Mouse (Mus musculus) ES-E14 (cell line): ENCODE results near the gene Fnip1. TPM values are rescaled to one million over a fixed set of nuclear protein-coding genes. Genes with fewer than 3 reads are reported as not detected.
A peak's percentile ranks its signal among the peaks of the same experiment; 100 is the strongest.

Source experiments
- DNase-seq: peaks from one replicate; pipeline ENCODE4 v3.0.0-alpha.2; 2013; ENCODE audit warnings: low read depth, low spot score
- H3K27ac ChIP-seq: 2 replicates; pipeline ENCODE4 v1.5.1; 2012; ENCODE audit warnings: low read depth, mild to moderate bottlenecking, low read length, moderate library complexity, mixed read lengths; ENCODE audit not compliant: poor library complexity, insufficient read depth, severe bottlenecking
- H3K36me3 ChIP-seq: 2 replicates; pipeline ENCODE4 v1.6.1; 2012; ENCODE audit warnings: mild to moderate bottlenecking, low read length, moderate library complexity, mixed read lengths; ENCODE audit not compliant: control insufficient read depth, poor library complexity, insufficient read depth, severe bottlenecking
- H3K4me1 ChIP-seq, 2 experiments: fragments of 150-350 bp in 1 of 2; sonication (generic) in 1 of 2; 2 replicates each; pipeline ENCODE4 v1.6.1; 2012; ENCODE audit warnings: low read length in 2 of 2, mild to moderate bottlenecking in 1 of 2, mixed read lengths in 1 of 2; ENCODE audit not compliant: control insufficient read depth in 2 of 2, insufficient read depth in 2 of 2, poor library complexity in 1 of 2
- H3K4me3 ChIP-seq, 2 experiments: fragments of 150-350 bp in 1 of 2; sonication (generic) in 1 of 2; 2 replicates each; pipeline ENCODE4 v1.5.1; 2012; ENCODE audit warnings: low read length in 2 of 2, low read depth in 1 of 2, mild to moderate bottlenecking in 1 of 2, mixed read lengths in 1 of 2; ENCODE audit not compliant: insufficient read depth in 1 of 2, poor library complexity in 1 of 2, severe bottlenecking in 1 of 2
- H3K9ac ChIP-seq: 2 replicates; pipeline ENCODE4 v1.6.1; 2012; ENCODE audit warnings: low read depth, mild to moderate bottlenecking, low read length, mixed read lengths; ENCODE audit not compliant: poor library complexity, insufficient read depth, severe bottlenecking
- H3K9me3 ChIP-seq: fragments of 150-350 bp; sonication (generic); 2 replicates; pipeline ENCODE4 v1.6.1; 2012; ENCODE audit warnings: low read depth, mild to moderate bottlenecking, low read length; ENCODE audit not compliant: control insufficient read depth, insufficient read depth
- CHD2 ChIP-seq: IDR thresholded peaks from 2 replicates; pipeline ENCODE4 v1.6.1; 2014; ENCODE audit warnings: mild to moderate bottlenecking, low read depth, low read length, inconsistent platforms
- HCFC1 ChIP-seq: IDR thresholded peaks from 2 replicates; pipeline ENCODE4 v1.6.1; 2012; ENCODE audit warnings: low read length, inconsistent platforms, borderline replicate concordance; ENCODE audit not compliant: insufficient read depth
- MAFK ChIP-seq: IDR thresholded peaks from 2 replicates; pipeline ENCODE4 v1.6.1; 2014; ENCODE audit warnings: mild to moderate bottlenecking, low read depth, low read length, inconsistent platforms; ENCODE audit not compliant: insufficient read depth
- ZC3H11A ChIP-seq: IDR thresholded peaks from 2 replicates; pipeline ENCODE4 v1.6.1; 2012; ENCODE audit warnings: low read depth, mild to moderate bottlenecking, inconsistent platforms, low read length, borderline replicate concordance
- ZNF384 ChIP-seq: IDR thresholded peaks from 2 replicates; pipeline ENCODE4 v1.6.1; 2012; ENCODE audit warnings: low read depth, low read length, inconsistent platforms
- in situ Hi-C, 2 experiments: fragments of 600-800 bp; cut with MboI; formaldehyde crosslinking; loops; one replicate each; pipeline ENCODE4 v1.15.1; 2025; ENCODE audit warnings: low sequenced_read_pairs in 2 of 2, inconsistent platforms in 1 of 2; ENCODE audit not compliant: unreplicated experiment in 2 of 2
- total RNA-seq: library from RNA; depleted of rRNA; stranded (reverse); fragments of 300-350 nt; gene quantifications from 2 replicates; pipeline ENCODE4 v1.2.3, GENCODE M21; 2012

The Fnip1 gene
- total RNA-seq, 1 experiment: 13.9 TPM

GRCm38 (mm10) chr11:54404885-54405284, 33.1 kb upstream of the Fnip1 start:
- no peak for DNase-seq
- in situ Hi-C loops: no loop called here
- Histone ChIP-seq H3K4me1 (no peaks in the 10 kb centered on the region), H3K4me3 (no peak overlapping the region), H3K9ac (no peak overlapping the region), H3K27ac (no peak overlapping the region), H3K36me3 (no peaks in the 10 kb centered on the region), H3K9me3 (no peaks in the 10 kb centered on the region)
- TF ChIP-seq CHD2 (no peak), ZC3H11A (no peak), HCFC1 (no peak), MAFK (no peak), ZNF384 (no peak)

- Histone ChIP-seq H3K36me3 (no peaks in the 10 kb centered on the region), H3K4me3 (no peak overlapping the region), H3K9ac (no peak overlapping the region), H3K4me1 (no peaks in the 10 kb centered on the region), H3K27ac (no peak overlapping the region), H3K9me3 (no peaks in the 10 kb centered on the region)
- in situ Hi-C loops: no loop called here
- DNase-seq: no peak
- TF ChIP-seq ZNF384: no peak
- no peak for TF ChIP-seq ZC3H11A
- no peak for TF ChIP-seq HCFC1
- no peak for TF ChIP-seq MAFK
- TF ChIP-seq CHD2: no peak
These were observed 31.0 kb upstream of the Fnip1 start for GRCm38 (mm10) chr11:54406930-54407546.

GRCm38 (mm10) chr11:54410612-54411011, 27.4 kb upstream of the Fnip1 start:
- H3K9me3 ChIP-seq: no peaks in the 10 kb centered on the region
- H3K9ac ChIP-seq: no peak overlapping the region
- peak; percentile 29 for DNase-seq

DNA sequence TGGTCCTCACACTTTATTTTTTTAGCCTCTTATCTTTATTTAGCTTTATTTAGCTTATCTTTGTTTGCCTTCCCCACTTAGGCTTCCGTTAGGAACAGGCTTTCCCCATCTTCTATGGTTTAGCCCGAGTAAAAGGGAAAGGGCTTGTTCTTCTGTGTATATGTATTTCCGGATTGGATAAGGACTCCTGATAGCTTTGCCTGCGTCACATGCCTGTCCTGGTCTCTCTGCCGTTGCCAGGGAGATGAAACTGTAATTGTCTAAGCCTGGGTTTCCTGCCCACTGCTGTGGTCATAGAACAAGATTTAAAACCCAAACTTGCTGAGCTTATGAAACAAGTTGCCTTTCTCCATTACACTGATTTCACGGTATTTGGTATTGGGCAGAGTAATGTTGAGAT, 25.0 kb upstream of the Fnip1 start:
- no peak overlapping the region for H3K4me3 ChIP-seq
- in situ Hi-C loops: no loop called here
- no peaks in the 10 kb centered on the region for H3K36me3 ChIP-seq
- H3K9me3 ChIP-seq: no peaks in the 10 kb centered on the region
- TF ChIP-seq HCFC1: no peak
- no peak for TF ChIP-seq ZC3H11A
- TF ChIP-seq MAFK: no peak
- no peak for TF ChIP-seq CHD2
- no peak for TF ChIP-seq ZNF384
- H3K9ac ChIP-seq: no peak overlapping the region
- no peak for DNase-seq
- H3K27ac ChIP-seq: no peak overlapping the region
- no peaks in the 10 kb centered on the region for H3K4me1 ChIP-seq

More at GRCm38 (mm10) chr11:54410612-54411011, 27.4 kb upstream of the Fnip1 start:
- Histone ChIP-seq H3K27ac (no peak overlapping the region), H3K4me3 (no peak overlapping the region), H3K4me1 (no peaks in the 10 kb centered on the region), H3K36me3 (no peaks in the 10 kb centered on the region)
- in situ Hi-C loops: no loop called here
- peak; percentile 47; the same call in 1 of the 2 replicates for TF ChIP-seq ZC3H11A
- TF ChIP-seq CHD2: no peak

DNA sequence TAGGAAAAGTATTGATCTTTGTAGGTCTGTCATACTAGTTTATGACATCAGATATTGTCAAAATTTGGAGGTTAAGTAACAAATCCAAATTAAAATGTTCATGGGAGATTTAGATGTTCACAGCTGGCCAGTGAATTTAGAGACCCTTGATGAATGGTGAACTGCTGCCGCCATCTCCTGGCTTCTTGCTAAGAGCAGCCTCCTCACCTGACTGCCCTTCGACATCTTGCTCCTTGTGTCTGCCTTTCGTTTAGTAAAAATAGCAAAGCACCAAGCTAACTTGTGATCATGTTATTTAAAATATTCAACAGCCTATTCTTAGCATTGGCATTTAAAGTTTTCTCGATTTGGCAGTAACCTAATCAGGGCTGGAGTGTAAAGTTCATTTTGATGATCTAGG, 15.0 kb upstream of the Fnip1 start:
- no peaks in the 10 kb centered on the region for H3K36me3 ChIP-seq

More for the DNA sequence above, 15.0 kb upstream of the Fnip1 start:
- H3K4me3 ChIP-seq: no peak overlapping the region
- H3K9ac ChIP-seq: no peak overlapping the region
- DNase-seq: no peak
- H3K27ac ChIP-seq: no peak overlapping the region
- in situ Hi-C loops: no loop called here
- no peak for TF ChIP-seq HCFC1
- TF ChIP-seq CHD2: no peak
- no peak for TF ChIP-seq ZC3H11A
- no peak for TF ChIP-seq MAFK
- no peak for TF ChIP-seq ZNF384
- no peaks in the 10 kb centered on the region for H3K9me3 ChIP-seq
- H3K4me1 ChIP-seq: no peaks in the 10 kb centered on the region
